Mouse (Mus musculus) kidney, adult 18-20 months (tissue): Measurements from ENCODE around the gene Rundc3a.

ENCODE experiments used
- DNase-seq: peaks from one replicate; pipeline ENCODE4 v3.0.0; 2021

The Rundc3a gene

GRCm38 (mm10) chr11:102435754-102436470 is 42.7 kb downstream of the Rundc3a start:
- DNase-seq, result peak; percentile 54

GRCm38 (mm10) chr11:102436471-102436790 is 43.2 kb downstream of the Rundc3a start:
- no peak for DNase-seq

- peak; percentile 64 for DNase-seq
These were observed 44.2 kb downstream of the Rundc3a start for GRCm38 (mm10) chr11:102437120-102438061.

GRCm38 (mm10) chr11:102438212-102439092 is 45.2 kb downstream of the Rundc3a start:
- peak; percentile 83 for DNase-seq

- no peak for DNase-seq
These were observed 46.2 kb downstream of the Rundc3a start for GRCm38 (mm10) chr11:102439093-102440082.

- no peak for DNase-seq
These were observed 47.1 kb downstream of the Rundc3a start for GRCm38 (mm10) chr11:102440255-102440654.

- no peak for DNase-seq
These were observed 48.2 kb downstream of the Rundc3a start for GRCm38 (mm10) chr11:102441434-102441833.

GRCm38 (mm10) chr11:102442089-102442488 is 48.9 kb downstream of the Rundc3a start:
- DNase-seq, result no peak

GRCm38 (mm10) chr11:102443740-102444139 is 50.5 kb downstream of the Rundc3a start:
- DNase-seq, result no peak

- no peak for DNase-seq
These were observed 51.1 kb downstream of the Rundc3a start for GRCm38 (mm10) chr11:102444321-102444720.

- DNase-seq, result no peak
These were observed 51.6 kb downstream of the Rundc3a start for GRCm38 (mm10) chr11:102444781-102445180.

GRCm38 (mm10) chr11:102445264-102445890 is 52.2 kb downstream of the Rundc3a start:
- DNase-seq, result no peak

- peak; percentile 31 for DNase-seq
These were observed 52.7 kb downstream of the Rundc3a start for GRCm38 (mm10) chr11:102445891-102446361.

GRCm38 (mm10) chr11:102446581-102447461 is 53.6 kb downstream of the Rundc3a start:
- peak; percentile 28 for DNase-seq

- DNase-seq, result peak; percentile 72
These were observed 54.3 kb downstream of the Rundc3a start, which contains the start of gene Fam171a2 for GRCm38 (mm10) chr11:102447497-102447896. Fam171a2 (minus strand) TSS chr11:102447682.

- DNase-seq, result no peak
These were observed 55.1 kb downstream of the Rundc3a start for GRCm38 (mm10) chr11:102448327-102448726.

- peak; percentile 40 for DNase-seq
These were observed 56.1 kb downstream of the Rundc3a start for GRCm38 (mm10) chr11:102449043-102450008.
